Mouse (Mus musculus) subcutaneous adipose tissue, adult 2 months (tissue): Measurements from ENCODE around the gene Grrp1. TPM values are rescaled to one million over a fixed set of nuclear protein-coding genes. Genes with fewer than 3 reads are reported as not detected.

Source experiments
- polyA plus RNA-seq: library from polyadenylated mRNA; depleted of rRNA; stranded (reverse); fragments of >200 nt; gene quantifications from 2 replicates; pipeline ENCODE4 v1.2.3, GENCODE M21; 2012; ENCODE audit warnings: low replicate concordance; rRNA removed

The Grrp1 gene
- polyA plus RNA-seq = 29.8 and 36.0 TPM in 2 replicates

GRCm38 (mm10) chr4:134253722-134254324 lies at the start of gene Grrp1:
Gene Grrp1, minus strand, starts transcription at chr4:134254106.

DNA sequence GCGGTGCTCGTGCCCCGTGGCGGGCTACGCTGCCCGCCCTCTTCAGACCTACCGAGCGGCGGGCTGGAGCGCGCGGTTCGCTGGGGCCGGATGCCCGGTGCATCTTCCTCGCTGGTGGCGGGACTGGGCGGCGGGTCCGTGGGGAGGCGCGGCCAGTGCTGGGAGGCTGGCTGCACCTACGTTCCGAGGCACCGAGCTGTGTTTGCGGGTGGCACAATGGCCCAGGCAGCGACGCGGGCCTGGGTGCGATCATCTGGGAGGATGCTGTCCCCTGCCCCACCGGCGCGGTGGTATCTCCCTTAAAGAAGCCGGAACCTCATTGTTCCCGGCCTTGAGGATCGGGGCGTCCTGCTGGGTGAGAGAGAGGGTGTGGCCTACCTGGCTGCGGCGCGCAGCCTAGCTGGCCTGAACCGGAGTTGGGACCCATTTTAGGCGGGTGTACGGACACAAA lies 33.7 kb upstream of the Grrp1 start, which contains the start of gene Pdik1l:
Pdik1l (minus strand) TSS at position 321 of the 451 bp plus-strand sequence.

DNA sequence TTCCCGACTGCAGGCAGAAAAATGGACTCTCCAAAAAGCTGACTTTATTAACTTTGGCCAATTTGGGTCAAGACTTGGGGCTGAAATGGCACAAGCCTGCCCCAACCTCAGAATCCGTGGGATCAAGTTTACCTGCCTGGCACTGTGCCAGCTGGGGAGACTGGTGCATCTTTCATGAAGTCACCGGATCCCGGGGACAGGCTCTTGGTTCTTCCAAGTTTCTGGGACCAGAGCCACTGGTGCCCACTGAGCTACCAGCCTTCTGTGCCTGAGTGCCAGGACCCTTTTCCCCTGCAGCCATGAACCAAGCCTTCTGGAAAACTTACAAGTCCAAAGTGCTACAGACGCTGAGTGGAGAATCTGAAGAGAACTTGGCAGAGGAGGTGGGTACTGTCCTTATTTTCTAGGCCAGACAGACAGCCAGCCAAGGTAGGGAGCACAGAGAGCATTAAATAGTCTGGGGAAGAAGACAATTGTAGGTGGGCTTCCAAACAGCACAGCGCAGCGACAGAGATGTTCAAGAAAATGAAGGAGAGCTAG lies 7.1 kb downstream of the Grrp1 start, which contains the start of gene Gm30191:
Gm30191 (plus strand) TSS at position 217 of the 540 bp plus-strand sequence.

GRCm38 (mm10) chr4:134245148-134245843 lies 8.6 kb downstream of the Grrp1 start, which contains the start of gene Zfp593:
Gene Zfp593, minus strand, starts transcription at chr4:134245592.

GRCm38 (mm10) chr4:134243516-134244250 lies 10.2 kb downstream of the Grrp1 start, which contains the start of gene E130218I03Rik:
Gene E130218I03Rik, plus strand, starts transcription at chr4:134243662.

DNA sequence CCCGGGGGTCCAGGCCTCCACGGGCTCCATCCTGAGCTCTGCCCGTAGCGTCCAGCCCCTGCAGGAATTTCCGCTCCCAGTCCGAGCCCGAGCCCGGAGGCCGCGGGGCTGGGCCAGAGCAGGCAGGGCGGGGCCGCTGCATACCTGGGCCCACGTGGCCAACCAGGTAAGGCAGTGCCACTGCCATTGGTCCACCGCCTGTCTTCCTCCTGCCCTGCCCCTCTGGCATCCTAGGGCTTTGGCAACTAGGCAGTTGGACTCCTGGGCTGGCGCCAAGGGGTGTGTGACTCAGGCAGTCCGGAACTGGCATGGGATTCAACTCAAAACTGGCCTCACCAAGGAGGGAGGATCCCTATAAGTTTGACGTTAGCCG lies 15.6 kb downstream of the Grrp1 start, which contains the start of gene Cnksr1:
Cnksr1 (minus strand) TSS at position 121 of the 373 bp plus-strand sequence.

DNA sequence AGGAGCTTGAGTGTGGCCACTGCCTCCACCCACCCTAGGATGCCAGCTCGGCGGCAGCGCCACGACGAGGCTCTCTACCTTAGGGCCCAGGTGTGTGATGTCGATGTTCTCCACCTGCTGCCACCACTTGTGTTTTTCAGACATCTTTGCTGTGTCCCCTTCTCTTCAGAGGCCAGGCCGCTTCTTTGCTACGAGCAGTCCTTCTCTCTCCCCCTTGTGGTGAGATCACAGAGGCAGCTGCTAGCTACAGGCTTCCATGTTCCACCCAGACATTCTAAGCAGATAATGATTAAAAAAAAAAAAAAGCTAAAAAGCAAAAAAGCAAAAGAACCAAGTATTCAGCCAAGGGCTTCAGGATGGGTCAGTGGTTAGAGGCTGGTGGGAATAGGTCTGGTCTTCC lies 26.7 kb downstream of the Grrp1 start, which contains the start of gene Catsper4:
Catsper4 (minus strand) TSS at position 190 of the 400 bp plus-strand sequence.

GRCm38 (mm10) chr4:134202904-134203303 lies 51.0 kb downstream of the Grrp1 start, which contains the start of gene Gm7534:
Gene Gm7534, minus strand, starts transcription at chr4:134203004.

Other genes starting within 250 kb of the Grrp1 start
- 0.03 TPM in 1 of 2 replicates, not detected in the other for gene Lin28a, start 235.3 kb downstream of the Grrp1 start, polyA plus RNA-seq
- 0.59 and 0.79 TPM in 2 replicates for gene Zfp683, start 200.3 kb downstream of the Grrp1 start, polyA plus RNA-seq
- 0.07 and 1.9 TPM in 2 replicates for gene Crybg2, start 193.3 kb downstream of the Grrp1 start, polyA plus RNA-seq
- 34.4 and 67.8 TPM in 2 replicates for gene Cd52, start 159.0 kb downstream of the Grrp1 start, polyA plus RNA-seq
- 2.5 and 14.3 TPM in 2 replicates for gene Ubxn11, start 151.5 kb downstream of the Grrp1 start, polyA plus RNA-seq
- gene Sh3bgrl3, start 125.3 kb downstream of the Grrp1 start, polyA plus RNA-seq = 483 and 501 TPM in 2 replicates
- gene Cep85, start 67.0 kb downstream of the Grrp1 start, polyA plus RNA-seq = 11.8 and 22.8 TPM in 2 replicates
- gene Gm7534, start 51.1 kb downstream of the Grrp1 start, polyA plus RNA-seq = not detected in 2 replicates
- gene Catsper4, start 26.7 kb downstream of the Grrp1 start, polyA plus RNA-seq = 1.5 TPM in 1 of 2 replicates, not detected in the other
- gene Cnksr1, start 15.7 kb downstream of the Grrp1 start, polyA plus RNA-seq = 0.36 and 8.3 TPM in 2 replicates
- gene E130218I03Rik, start 10.4 kb downstream of the Grrp1 start, polyA plus RNA-seq = 0.06 TPM in 1 of 2 replicates, not detected in the other
- 6.6 and 14.5 TPM in 2 replicates for gene Zfp593, start 8.5 kb downstream of the Grrp1 start, polyA plus RNA-seq
- not detected in 2 replicates for gene Gm30191, start 7.2 kb downstream of the Grrp1 start, polyA plus RNA-seq
- gene Pdik1l, start 33.8 kb upstream of the Grrp1 start, polyA plus RNA-seq = 4.9 and 8.5 TPM in 2 replicates
- 0.60 TPM in 1 of 2 replicates, not detected in the other for gene Trim63, start 61.0 kb upstream of the Grrp1 start, polyA plus RNA-seq
- gene Slc30a2, start 89.1 kb upstream of the Grrp1 start, polyA plus RNA-seq = 0.11 and 0.46 TPM in 2 replicates
- 0.20 and 0.82 TPM in 2 replicates for gene Extl1, start 129.7 kb upstream of the Grrp1 start, polyA plus RNA-seq
- 25.4 and 27.1 TPM in 2 replicates for gene Pafah2, start 142.2 kb upstream of the Grrp1 start, polyA plus RNA-seq
- 4.7 and 11.7 TPM in 2 replicates for gene Stmn1, start 214.2 kb upstream of the Grrp1 start, polyA plus RNA-seq
- 21.2 and 66.3 TPM in 2 replicates for gene Paqr7, start 242.6 kb upstream of the Grrp1 start, polyA plus RNA-seq